In genomic region chr11:43230231-43230630, GRCm38 (mm10) we compare ENCODE assay signal across 26 mouse cellular contexts.
DNase-seq lines count a peak whose midpoint lies in the region; ATAC-seq and TF ChIP-seq lines count a peak whose summit lies in the region.
"Had no signal": no experiment of that assay in that cellular context is flagged by ENCODE, and none has a peak within 500 bp of the region (broad histone marks: within the 10 kb centered on the region; RNA-seq: fewer than 3 reads in every experiment).

No protein-coding gene starts in this region.

- no peak for ATAC-seq in cerebellum, adult (ENCODE audit: insufficient number of reproducible peaks, low FRiP score, low TSS enrichment)
- no peak for ATAC-seq in intestine, postnatal 0 days
- ATAC-seq: activated CD4-positive, CD25-positive, alpha-beta regulatory T cell, adult 4 months; forebrain, embryonic 15.5 days had no signal

- H3K9me3 ChIP-seq in intestine, postnatal 0 days (ENCODE audit: control insufficient read depth), result no peaks in the 10 kb centered on the region
- H3K9me3 ChIP-seq: embryonic facial prominence, embryonic 10.5 days; embryonic facial prominence, embryonic 13.5 days; forebrain, embryonic 12.5 days; forebrain, embryonic 15.5 days; heart, embryonic 12.5 days; heart, embryonic 15.5 days; hindbrain, embryonic 15.5 days had no signal

- WGBS in cerebellum, adult 2 months, result 34% methylated on average over 6 of the region's 6 CpGs
- 96% methylated on average over 6 of the region's 6 CpGs for WGBS in thymus, adult 2 months
- 93% methylated on average over 6 of the region's 6 CpGs for WGBS in intestine, postnatal 0 days

- no peak overlapping the region for H3K27ac ChIP-seq in cerebellum, adult 2 months (ENCODE audit: insufficient read depth, low read length)
- no peak overlapping the region for H3K27ac ChIP-seq in thymus, adult 2 months (ENCODE audit: control insufficient read depth, insufficient read depth, low read length)
- no peak overlapping the region for H3K27ac ChIP-seq in intestine, postnatal 0 days (ENCODE audit: low read depth, low read length)
- H3K27ac ChIP-seq: embryonic facial prominence, embryonic 10.5 days; embryonic facial prominence, embryonic 13.5 days; forebrain, embryonic 12.5 days; forebrain, embryonic 15.5 days; heart, embryonic 15.5 days; hindbrain, embryonic 15.5 days had no signal

- no peak for TF ChIP-seq POLR2A in cerebellum, adult 2 months (IDR thresholded peaks at IDR 0.05; ENCODE audit: borderline replicate concordance, insufficient read depth, low read length)
- TF ChIP-seq POLR2A in thymus, adult 2 months (IDR thresholded peaks at IDR 0.05; ENCODE audit: control insufficient read depth, extremely low read depth, insufficient read depth, low read length, poor library complexity), result no peak

- peak; percentile 10 for DNase-seq in cerebellum, adult 11 months
- peak; percentile 46 to 67 for DNase-seq in cerebellum, adult 2 months
- peak; percentile 18 for DNase-seq in cerebellum, adult 9-11 months
- DNase-seq in cerebellum, postnatal 25 days, result peak; percentile 58 to 66
- DNase-seq in kidney, adult 8-10 months, result no peak
- DNase-seq in thymus, adult 2 months, result no peak
- DNase-seq: adrenal gland, adult 8-10 months; adrenal gland, postnatal 36 days; embryo, embryonic 11 days; gastrocnemius, postnatal 25 days; heart, adult 18-20 months; heart, postnatal 10 days; heart, postnatal 4 days; kidney, adult 11 months; kidney, adult 9 months had no signal

- no peaks in the 10 kb centered on the region for H3K27me3 ChIP-seq in cerebellum, adult 2 months (ENCODE audit: control insufficient read depth, insufficient read depth, low read length)
- no peaks in the 10 kb centered on the region for H3K27me3 ChIP-seq in thymus, adult 2 months (ENCODE audit: control insufficient read depth, insufficient read depth, low read length)
- no peaks in the 10 kb centered on the region for H3K27me3 ChIP-seq in intestine, postnatal 0 days (replicated peaks; ENCODE audit: control insufficient read depth, insufficient read depth, low read length)
- H3K27me3 ChIP-seq: embryonic facial prominence, embryonic 13.5 days; forebrain, embryonic 12.5 days; forebrain, embryonic 15.5 days; heart, embryonic 12.5 days; heart, embryonic 15.5 days; hindbrain, embryonic 15.5 days had no signal

- H3K4me3 ChIP-seq in cerebellum, adult 2 months (replicated peaks; ENCODE audit: insufficient read depth, low read depth, low read length), result no peak overlapping the region
- no peak overlapping the region for H3K4me3 ChIP-seq in thymus, adult 2 months (ENCODE audit: control insufficient read depth, insufficient read depth, low read length)
- no peak overlapping the region for H3K4me3 ChIP-seq in intestine, postnatal 0 days (ENCODE audit: low read depth, low read length)
- H3K4me3 ChIP-seq: embryonic facial prominence, embryonic 10.5 days; embryonic facial prominence, embryonic 13.5 days; erythroblast, embryonic 14.5 days; forebrain, embryonic 12.5 days; forebrain, embryonic 15.5 days; heart, embryonic 12.5 days; heart, embryonic 15.5 days; hindbrain, embryonic 15.5 days had no signal

- peaks cover 3% of the 10 kb centered on the region; the same call in 1 of the 2 replicates for H3K4me1 ChIP-seq in cerebellum, adult 2 months (ENCODE audit: control insufficient read depth, insufficient read depth, low read length)
- H3K4me1 ChIP-seq in thymus, adult 2 months (replicated peaks; ENCODE audit: control insufficient read depth, insufficient read depth, low read length), result no peaks in the 10 kb centered on the region
- no peaks in the 10 kb centered on the region for H3K4me1 ChIP-seq in intestine, postnatal 0 days (replicated peaks; ENCODE audit: control insufficient read depth, insufficient read depth, low read length)
- H3K4me1 ChIP-seq: embryonic facial prominence, embryonic 10.5 days; embryonic facial prominence, embryonic 13.5 days; forebrain, embryonic 12.5 days; forebrain, embryonic 15.5 days; heart, embryonic 12.5 days; heart, embryonic 15.5 days had no signal

- no peak overlapping the region for H3K4me2 ChIP-seq in intestine, postnatal 0 days (replicated peaks; ENCODE audit: low read depth)
- H3K4me2 ChIP-seq: embryonic facial prominence, embryonic 13.5 days; forebrain, embryonic 12.5 days; forebrain, embryonic 15.5 days; heart, embryonic 12.5 days; heart, embryonic 15.5 days; hindbrain, embryonic 15.5 days had no signal

- no peak for TF ChIP-seq CTCF in cerebellum, adult 2 months (IDR thresholded peaks at IDR 0.05; ENCODE audit: borderline replicate concordance, insufficient read depth, low read depth, low read length)
- TF ChIP-seq CTCF in thymus, adult 2 months (IDR thresholded peaks at IDR 0.05; ENCODE audit: borderline replicate concordance, control insufficient read depth, extremely low read depth, insufficient read depth, low read length, poor library complexity), result no peak
- TF ChIP-seq CTCF in intestine, postnatal 0 days (IDR thresholded peaks at IDR 0.05; ENCODE audit: low read depth), result no peak

- H3K9ac ChIP-seq in intestine, postnatal 0 days (ENCODE audit: low read depth, low read length), result no peak overlapping the region
- H3K9ac ChIP-seq: embryonic facial prominence, embryonic 13.5 days; forebrain, embryonic 12.5 days; forebrain, embryonic 15.5 days; heart, embryonic 12.5 days; heart, embryonic 15.5 days; hindbrain, embryonic 15.5 days had no signal

- no peaks in the 10 kb centered on the region for H3K36me3 ChIP-seq in thymus, adult 2 months (ENCODE audit: control insufficient read depth, insufficient read depth, low read length)
- H3K36me3 ChIP-seq in intestine, postnatal 0 days (ENCODE audit: control insufficient read depth, insufficient read depth), result peaks cover 3% of the 10 kb centered on the region; the same call in 1 of the 2 replicates
- H3K36me3 ChIP-seq: embryonic facial prominence, embryonic 10.5 days; embryonic facial prominence, embryonic 13.5 days; forebrain, embryonic 12.5 days; forebrain, embryonic 15.5 days; heart, embryonic 12.5 days; heart, embryonic 15.5 days; hindbrain, embryonic 15.5 days had no signal

Comparison
In these comparisons a context has a peak if more than half of its experiments do, and no peak if none do; other contexts are left out.
1. DNase-seq: peak in cerebellum, adult 11 months (single experiment), cerebellum, adult 2 months (2 of 2), cerebellum, adult 9-11 months (single experiment) and cerebellum, postnatal 25 days (2 of 2); none in kidney, adult 8-10 months (0 of 2) and thymus, adult 2 months (single experiment).